ENCODE assay signal across 15 mouse cellular contexts in genomic region chr5:35395566-35396440, GRCm38 (mm10). TPM values are rescaled to one million over a fixed set of nuclear protein-coding genes. Genes with fewer than 3 reads are reported as not detected.
DNase-seq lines count a peak whose midpoint lies in the region; ATAC-seq and TF ChIP-seq lines count a peak whose summit lies in the region.
"Had no signal": no experiment of that assay in that cellular context is flagged by ENCODE, and none has a peak within 500 bp of the region (broad histone marks: within the 10 kb centered on the region; RNA-seq: fewer than 3 reads in every experiment).

No protein-coding gene starts in this region.

- H3K9me3 ChIP-seq in heart, embryonic 15.5 days (replicated peaks), result no peaks in the 10 kb centered on the region
- H3K9me3 ChIP-seq in lung, embryonic 14.5 days (ENCODE audit: low read depth, low read length), result no peaks in the 10 kb centered on the region
- no peaks in the 10 kb centered on the region for H3K9me3 ChIP-seq in embryonic facial prominence, embryonic 12.5 days
- no peaks in the 10 kb centered on the region for H3K9me3 ChIP-seq in limb, embryonic 15.5 days
- H3K9me3 ChIP-seq: forebrain, embryonic 15.5 days; lung, embryonic 15.5 days had no signal

- H3K36me3 ChIP-seq in heart, embryonic 15.5 days, result no peaks in the 10 kb centered on the region
- H3K36me3 ChIP-seq in lung, embryonic 14.5 days (ENCODE audit: insufficient read depth), result no peaks in the 10 kb centered on the region
- H3K36me3 ChIP-seq in embryonic facial prominence, embryonic 12.5 days, result no peaks in the 10 kb centered on the region
- no peaks in the 10 kb centered on the region for H3K36me3 ChIP-seq in limb, embryonic 15.5 days
- H3K36me3 ChIP-seq: forebrain, embryonic 15.5 days; lung, embryonic 15.5 days had no signal

- 5% methylated on average over 9 of the region's 9 CpGs for WGBS in heart, embryonic 15.5 days
- WGBS in lung, embryonic 14.5 days, result 7% methylated on average over 9 of the region's 9 CpGs
- 6% methylated on average over 9 of the region's 9 CpGs for WGBS in embryonic facial prominence, embryonic 12.5 days
- WGBS in limb, embryonic 15.5 days, result 5% methylated on average over 9 of the region's 9 CpGs

- ATAC-seq in heart, embryonic 15.5 days (replicated peaks; ENCODE audit: insufficient number of reproducible peaks, insufficient read depth, low FRiP score, low read depth), result no peak
- ATAC-seq in lung, embryonic 14.5 days (ENCODE audit: insufficient read depth), result no peak
- no peak for ATAC-seq in embryonic facial prominence, embryonic 12.5 days (ENCODE audit: insufficient number of reproducible peaks, insufficient read depth, low FRiP score, low TSS enrichment)
- ATAC-seq in limb, embryonic 15.5 days (ENCODE audit: insufficient number of reproducible peaks, low FRiP score, low TSS enrichment, low read depth), result no peak
- ATAC-seq: forebrain, embryonic 15.5 days; midbrain, embryonic 16.5 days had no signal

- H3K27ac ChIP-seq in heart, embryonic 15.5 days, result no peak overlapping the region
- H3K27ac ChIP-seq in lung, embryonic 14.5 days (ENCODE audit: low read depth), result no peak overlapping the region
- H3K27ac ChIP-seq in embryonic facial prominence, embryonic 12.5 days, result no peak overlapping the region
- no peak overlapping the region for H3K27ac ChIP-seq in limb, embryonic 15.5 days
- H3K27ac ChIP-seq: forebrain, embryonic 15.5 days; lung, embryonic 15.5 days had no signal

- DNase-seq in heart, adult 18-20 months, result no peak
- no peak for DNase-seq in lung, embryonic 14.5 days
- DNase-seq in lung, adult 18-20 months, result no peak
- DNase-seq in adrenal gland, adult 8-10 months, result no peak
- no peak for DNase-seq in spleen, postnatal 14 days (ENCODE audit: low spot score in 2 of 2)
- DNase-seq: gastrocnemius, postnatal 25 days had no signal

- peaks cover 96% of the 10 kb centered on the region for H3K27me3 ChIP-seq in heart, embryonic 15.5 days
- H3K27me3 ChIP-seq in lung, embryonic 14.5 days (ENCODE audit: insufficient read depth, low read length), result peaks cover 98% of the 10 kb centered on the region
- peaks cover 93% of the 10 kb centered on the region for H3K27me3 ChIP-seq in embryonic facial prominence, embryonic 12.5 days
- peaks cover 95% of the 10 kb centered on the region for H3K27me3 ChIP-seq in limb, embryonic 15.5 days

- no peak for TF ChIP-seq CTCF in lung, embryonic 14.5 days (IDR thresholded peaks at IDR 0.05; ENCODE audit: low read depth)

- peak overlapping the region; percentile 18 for H3K4me3 ChIP-seq in heart, embryonic 15.5 days
- no peak overlapping the region for H3K4me3 ChIP-seq in lung, embryonic 14.5 days (ENCODE audit: low read depth, low read length)
- H3K4me3 ChIP-seq in embryonic facial prominence, embryonic 12.5 days, result peak overlapping the region; percentile 12; the same call in 1 of the 2 replicates
- 0 out of 2 replicates have a peak overlapping the region, but pooled peaks have one; percentile 2 for H3K4me3 ChIP-seq in limb, embryonic 15.5 days
- H3K4me3 ChIP-seq: forebrain, embryonic 15.5 days; lung, embryonic 15.5 days had no signal

- peaks cover 26% of the 10 kb centered on the region for H3K4me1 ChIP-seq in heart, embryonic 15.5 days (replicated peaks)
- no peaks in the 10 kb centered on the region for H3K4me1 ChIP-seq in lung, embryonic 14.5 days (ENCODE audit: insufficient read depth)
- H3K4me1 ChIP-seq in embryonic facial prominence, embryonic 12.5 days, result peaks cover 24% of the 10 kb centered on the region
- peaks cover 36% of the 10 kb centered on the region for H3K4me1 ChIP-seq in limb, embryonic 15.5 days

- H3K9ac ChIP-seq in heart, embryonic 15.5 days, result no peak overlapping the region
- H3K9ac ChIP-seq in lung, embryonic 14.5 days, result no peak overlapping the region
- H3K9ac ChIP-seq in embryonic facial prominence, embryonic 12.5 days, result no peak overlapping the region; the same call in 1 of the 2 replicates
- no peak overlapping the region for H3K9ac ChIP-seq in limb, embryonic 15.5 days
- H3K9ac ChIP-seq: forebrain, embryonic 15.5 days; lung, embryonic 15.5 days had no signal

- H3K4me2 ChIP-seq in heart, embryonic 15.5 days, result peak overlapping the region; percentile 25
- H3K4me2 ChIP-seq in lung, embryonic 14.5 days, result 0 out of 2 replicates have a peak overlapping the region, but pooled peaks have one; percentile 1
- peak overlapping the region; percentile 17; the same call in 1 of the 2 replicates for H3K4me2 ChIP-seq in embryonic facial prominence, embryonic 12.5 days (replicated peaks)
- no peak overlapping the region for H3K4me2 ChIP-seq in limb, embryonic 15.5 days
- H3K4me2 ChIP-seq: forebrain, embryonic 15.5 days; lung, embryonic 15.5 days had no signal

RNA-seq across cellular contexts. Expression of gene Hmx1, which starts 6.9 kb away (rescaled TPM):
- 0.90 TPM in 1 of 2 replicates, not detected in the other for polyA plus RNA-seq in heart, embryonic 15.5 days (2015; fragmentation: Nextera tagmentation; extraction: Ambion mirVana)
- total RNA-seq in heart, adult 18-20 months (2021), result not detected
- polyA plus RNA-seq in lung, embryonic 14.5 days (2014; fragmentation: Nextera tagmentation; extraction: Ambion mirVana), result not detected in 2 replicates
- 11.1 and 17.3 TPM in 2 replicates for polyA plus RNA-seq in embryonic facial prominence, embryonic 12.5 days (2016; fragmentation: Nextera tagmentation; extraction: Ambion mirVana)
- polyA plus RNA-seq in limb, embryonic 15.5 days (2015; fragmentation: Nextera tagmentation; extraction: Ambion mirVana), result not detected in 2 replicates
- not detected for total RNA-seq in adrenal gland, adult 8-10 months (2022)
- total RNA-seq: gastrocnemius, postnatal 25 days; left cerebral cortex, postnatal 36 days had no signal
- polyA plus RNA-seq: cerebellum, adult 2 months; forebrain, embryonic 15.5 days; intestine, embryonic 14.5 days; midbrain, embryonic 16.5 days had no signal
